Mouse (Mus musculus): Measurements from ENCODE around the gene Daam1.
A peak's percentile ranks its signal among the peaks of the same experiment; 100 is the strongest.

Gene Daam1

DNA sequence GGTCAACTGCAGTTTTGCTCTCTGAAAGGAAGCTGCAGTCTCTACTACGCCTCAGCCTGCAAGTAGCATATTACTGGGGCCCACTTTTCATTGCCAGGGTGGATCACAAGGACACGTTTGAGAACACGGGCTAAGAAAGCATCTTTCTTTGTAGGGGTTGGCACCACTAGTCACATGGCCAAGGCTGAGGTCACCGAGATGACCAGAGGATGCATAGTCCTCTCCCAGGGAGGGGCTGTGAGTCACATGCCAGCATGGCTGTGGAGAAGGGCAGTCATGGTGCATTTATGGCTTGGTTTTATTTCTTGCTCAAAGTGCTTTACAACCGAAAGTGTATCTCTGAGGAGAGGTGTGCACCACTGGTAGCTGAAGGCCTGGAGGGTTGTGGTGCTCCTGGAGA is 67.4 kb downstream of the Daam1 start:
- no peak for DNase-seq (ENCODE audit: low read depth, low spot score)

DNA sequence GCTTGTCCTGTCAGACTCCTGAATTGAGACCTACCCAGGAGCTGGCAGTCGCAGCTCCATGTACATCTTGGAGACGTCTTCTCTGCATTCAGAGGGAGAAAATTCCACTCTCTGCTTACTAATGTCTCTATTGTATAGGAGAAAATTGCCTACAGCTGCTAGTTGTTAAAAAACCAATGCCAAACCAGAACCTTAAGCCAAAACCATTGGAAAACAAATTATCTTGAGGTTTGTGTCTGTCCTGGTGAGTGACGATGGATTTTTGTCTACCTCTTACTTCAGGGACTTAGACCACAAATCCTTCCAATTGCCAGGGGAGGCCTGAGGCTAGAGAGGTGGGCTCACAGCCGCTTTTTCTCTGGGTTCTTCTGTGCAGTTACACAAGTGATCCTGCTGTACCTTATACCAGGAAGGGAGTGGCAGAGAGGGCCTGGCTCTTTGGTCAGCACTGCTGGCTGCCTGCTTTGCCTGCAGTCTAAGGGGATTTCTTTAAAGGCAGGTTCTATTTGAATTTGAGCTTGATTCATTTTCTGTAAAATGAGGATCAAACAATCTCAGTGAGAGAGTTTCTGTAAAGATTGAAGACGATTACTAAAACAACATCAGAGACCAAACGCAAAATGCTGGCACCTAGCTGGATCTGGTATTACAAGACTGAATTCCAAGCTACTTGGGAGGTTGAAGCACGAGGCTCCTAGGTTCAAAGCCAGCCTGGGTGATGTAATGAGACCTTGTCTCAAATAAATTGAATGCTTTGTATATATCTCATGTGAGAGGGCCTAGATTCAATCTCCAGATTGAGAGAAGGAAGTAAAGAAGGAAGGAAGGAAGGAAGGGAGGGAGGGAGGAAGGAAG is 68.0 kb downstream of the Daam1 start:
- no peak for DNase-seq (ENCODE audit: low read depth, low spot score)

DNA sequence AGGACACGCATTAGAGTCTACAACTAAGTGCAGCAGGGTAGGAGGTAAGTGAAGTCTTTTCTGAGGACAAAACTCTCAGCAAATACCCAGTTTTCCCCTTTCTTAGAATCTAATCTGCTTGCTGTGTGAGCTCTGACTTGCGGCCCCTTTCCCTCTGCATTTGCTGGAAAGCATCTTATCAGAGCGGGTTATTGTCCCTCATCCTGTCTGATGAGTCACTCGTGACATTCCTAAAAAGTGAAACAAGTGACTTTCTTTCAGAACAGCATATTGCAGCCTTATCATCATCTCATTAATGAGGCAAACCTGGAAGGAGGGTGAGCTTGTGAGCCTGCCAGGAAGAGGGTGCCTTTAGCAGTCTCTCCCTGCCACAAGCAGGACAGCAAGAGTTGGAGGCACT is 68.7 kb downstream of the Daam1 start:
- no peak for DNase-seq (ENCODE audit: low read depth, low spot score)

- DNase-seq (ENCODE audit: low read depth, low spot score), result no peak
Measured at GRCm38 (mm10) chr12:71901211-71901610, 70.3 kb downstream of the Daam1 start.

DNA sequence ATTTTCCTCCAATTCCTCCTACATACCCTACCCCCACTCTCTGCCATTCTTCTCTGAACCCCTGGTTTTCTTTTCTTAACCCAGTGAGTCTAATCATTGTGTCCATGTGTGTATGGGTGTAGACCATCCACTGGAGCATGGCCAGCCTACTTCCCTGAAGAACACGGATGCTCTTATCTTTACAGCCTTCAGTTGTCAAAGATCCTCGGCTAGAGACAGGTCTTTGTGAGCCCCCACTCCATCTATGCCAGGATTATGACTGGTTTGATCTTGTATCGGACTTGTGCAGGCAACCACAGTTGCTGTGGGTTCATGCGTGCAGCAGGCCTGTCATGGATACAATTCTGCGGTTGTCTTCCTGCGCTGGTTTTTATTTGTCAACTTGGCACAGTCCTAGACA is 71.0 kb downstream of the Daam1 start:
- no peak for DNase-seq (ENCODE audit: low read depth, low spot score)

GRCm38 (mm10) chr12:71902317-71902716 is 71.4 kb downstream of the Daam1 start:
- DNase-seq (ENCODE audit: low read depth, low spot score), result peak; percentile 20

DNA sequence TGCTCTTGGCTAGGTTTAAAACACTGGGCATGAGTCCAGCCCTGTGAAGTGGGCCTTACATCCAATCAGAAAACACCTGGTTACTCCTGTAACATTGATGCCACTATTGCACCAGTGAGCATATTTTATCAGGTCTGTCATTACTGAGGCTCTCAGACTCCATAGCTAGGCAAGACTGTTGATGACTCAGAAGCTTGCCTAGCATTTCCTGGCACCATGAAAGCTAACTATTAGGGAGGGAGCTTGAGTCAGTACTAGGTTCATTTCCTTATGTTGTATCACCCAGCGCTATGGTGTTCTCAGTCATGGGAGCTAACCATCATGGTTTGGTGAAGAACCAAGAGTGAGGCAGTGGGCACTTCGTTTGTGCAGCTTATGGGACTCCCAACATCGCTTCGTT is 72.3 kb downstream of the Daam1 start:
- DNase-seq (ENCODE audit: low read depth, low spot score), result no peak

- no peak for DNase-seq (ENCODE audit: low read depth, low spot score)
Measured at GRCm38 (mm10) chr12:71904310-71904709, 73.4 kb downstream of the Daam1 start.

DNA sequence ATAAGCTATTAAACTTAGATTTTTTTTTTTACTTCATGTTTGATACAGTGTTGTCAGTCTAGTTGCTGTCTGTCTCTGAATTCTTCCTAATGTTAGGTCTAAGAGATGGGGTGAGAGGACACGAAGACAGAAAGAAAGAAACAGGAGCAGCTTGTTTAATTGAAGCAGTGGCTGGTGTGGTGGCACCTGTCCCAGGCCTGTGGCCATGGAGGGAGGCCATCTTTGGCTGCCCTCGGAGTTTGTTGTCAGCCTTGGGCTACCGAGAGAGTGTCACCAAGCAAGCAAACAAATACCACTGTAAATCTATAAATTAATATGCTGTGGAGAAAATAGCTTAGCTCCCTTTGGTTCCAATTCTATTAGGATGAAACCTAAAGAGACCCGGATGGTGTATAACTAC is 74.0 kb downstream of the Daam1 start:
- DNase-seq (ENCODE audit: low read depth, low spot score), result no peak

DNA sequence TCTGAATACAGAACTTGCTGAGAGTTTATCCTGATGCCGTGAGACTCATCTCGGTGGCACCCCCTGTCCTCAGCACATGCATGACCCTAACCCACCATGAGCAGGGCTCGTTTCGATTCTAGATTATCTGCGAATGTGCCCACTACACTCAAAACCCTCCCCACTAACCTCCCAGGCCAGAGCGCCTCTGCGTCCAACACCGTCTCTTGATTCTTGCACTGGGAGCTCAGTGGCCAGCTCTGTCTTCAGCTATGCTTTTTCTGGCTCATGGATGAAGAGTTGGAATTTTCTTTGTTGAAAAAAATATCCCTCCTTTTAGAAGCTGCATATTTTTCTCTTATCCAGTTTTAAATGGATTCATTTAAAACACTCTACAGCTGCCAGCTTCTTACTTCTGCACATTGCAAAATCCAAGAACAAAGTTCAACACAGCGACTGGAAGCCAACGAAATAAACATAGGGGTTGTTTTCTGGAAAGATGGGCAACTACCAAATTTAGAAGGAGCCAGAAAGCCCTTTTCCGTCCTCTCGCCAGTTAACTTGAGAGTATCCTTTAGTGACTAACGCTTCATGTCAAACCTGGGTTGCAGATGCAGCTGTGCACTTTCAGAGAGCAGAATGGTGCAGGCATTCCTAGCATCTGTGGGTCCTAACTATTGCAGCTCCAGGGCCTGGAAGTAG is 74.9 kb downstream of the Daam1 start:
- DNase-seq (ENCODE audit: low read depth, low spot score), result no peak

DNA sequence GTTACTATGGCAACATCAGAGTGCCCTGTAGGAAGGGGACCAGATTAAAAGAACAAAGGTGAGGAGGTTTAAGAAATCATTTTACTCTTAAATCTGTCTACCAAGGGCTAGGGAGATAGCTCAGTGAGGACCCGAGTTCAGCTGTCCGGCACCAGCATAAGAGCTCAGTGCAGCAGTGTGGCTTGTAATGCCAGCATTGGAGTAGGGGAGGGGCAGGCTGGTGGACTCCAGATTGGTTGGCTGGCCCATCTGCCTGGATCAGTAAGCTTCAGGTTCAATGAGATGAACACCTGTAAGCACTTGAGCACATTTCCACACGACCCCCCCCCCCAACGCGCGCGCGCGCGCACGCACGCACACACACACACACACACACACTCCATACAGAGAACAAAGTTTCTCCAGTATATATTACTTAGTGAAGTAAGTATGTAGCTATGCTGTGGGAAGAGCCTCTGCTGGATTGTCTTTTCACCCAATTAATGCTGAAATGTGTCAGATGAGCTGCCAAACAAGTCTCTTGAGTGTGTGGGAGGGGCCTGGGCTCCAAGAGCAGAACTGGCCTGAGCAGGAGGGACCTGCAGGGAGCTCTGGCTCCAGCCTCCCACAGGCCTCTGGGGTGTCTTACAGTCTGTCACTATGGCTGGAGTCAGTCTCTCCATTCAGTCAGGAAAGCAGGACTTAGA is 75.8 kb downstream of the Daam1 start:
- no peak for DNase-seq (ENCODE audit: low read depth, low spot score)

GRCm38 (mm10) chr12:71908984-71909383 is 78.1 kb downstream of the Daam1 start:
- DNase-seq (ENCODE audit: low read depth, low spot score), result no peak

GRCm38 (mm10) chr12:71910246-71910645 is 79.4 kb downstream of the Daam1 start:
- DNase-seq (ENCODE audit: low read depth, low spot score), result no peak

GRCm38 (mm10) chr12:71912262-71912661 is 81.4 kb downstream of the Daam1 start:
- DNase-seq (ENCODE audit: low read depth, low spot score), result peak; percentile 47

DNA sequence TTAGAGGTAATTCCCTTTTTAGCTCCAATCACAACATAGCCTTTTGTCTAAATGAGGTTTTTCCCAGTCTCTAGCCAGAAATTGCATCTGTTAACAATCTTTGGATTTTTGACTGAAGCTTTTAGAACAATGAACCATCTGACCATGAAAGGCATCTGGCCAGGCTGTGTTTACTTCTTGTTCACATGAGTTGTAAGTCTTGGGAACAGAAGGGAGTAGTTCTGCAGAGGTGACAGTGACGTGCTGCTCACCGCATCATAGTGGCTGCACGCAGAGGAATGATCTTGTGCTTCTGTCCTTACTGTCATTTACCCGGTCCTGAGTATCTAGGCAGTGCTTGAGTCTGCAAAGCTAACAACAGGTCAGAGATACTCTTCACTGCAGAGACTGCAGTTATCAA is 88.3 kb downstream of the Daam1 start:
- no peak for DNase-seq (ENCODE audit: low read depth, low spot score)

- no peak for DNase-seq (ENCODE audit: low read depth, low spot score)
Measured at GRCm38 (mm10) chr12:71919962-71920361, 89.1 kb downstream of the Daam1 start.

GRCm38 (mm10) chr12:71922827-71923381 is 92.0 kb downstream of the Daam1 start:
- DNase-seq (ENCODE audit: low read depth, low spot score), result no peak

DNA sequence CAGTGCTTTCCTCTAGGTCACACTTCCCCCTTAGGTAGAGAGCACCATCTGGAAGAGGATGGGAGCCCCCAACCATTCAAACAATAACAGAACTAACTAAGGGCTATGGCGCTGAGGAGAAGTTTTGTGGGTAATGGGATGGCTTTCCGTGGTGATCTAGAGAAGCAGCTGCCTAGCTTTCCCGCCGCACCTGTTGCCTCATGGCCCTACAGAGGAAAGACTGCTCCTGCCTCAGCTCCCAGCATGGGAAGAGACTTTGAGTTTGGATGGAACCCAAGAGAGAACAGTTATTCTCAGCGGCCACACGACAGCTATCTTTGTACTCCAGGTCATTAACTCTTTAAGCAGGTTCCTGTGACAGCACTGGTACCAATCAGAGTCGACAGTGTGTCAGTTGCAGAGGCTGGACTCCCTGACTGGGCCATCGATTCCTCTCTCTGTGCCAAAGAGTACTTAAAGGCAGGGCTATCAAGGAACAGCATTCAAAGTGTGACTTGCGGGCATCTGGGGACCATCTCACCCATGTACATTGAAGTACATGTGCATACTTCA is 94.2 kb downstream of the Daam1 start:
- DNase-seq (ENCODE audit: low read depth, low spot score), result no peak

GRCm38 (mm10) chr12:71925990-71926700 is 95.3 kb downstream of the Daam1 start:
- DNase-seq (ENCODE audit: low read depth, low spot score), result no peak

GRCm38 (mm10) chr12:71928092-71928491 is 97.2 kb downstream of the Daam1 start:
- DNase-seq (ENCODE audit: low read depth, low spot score), result no peak

GRCm38 (mm10) chr12:71929876-71930275 is 99.0 kb downstream of the Daam1 start:
- DNase-seq (ENCODE audit: low read depth, low spot score), result no peak

Measured in A20 (cell line).